Mouse (Mus musculus): ENCODE measurements around the gene 2210016F16Rik. TPM values are rescaled to one million over a fixed set of nuclear protein-coding genes. Genes with fewer than 3 reads are reported as not detected.

2210016F16Rik gene
- polyA plus RNA-seq (2012; fragmentation: generic; extraction: Trizol): under 1 TPM; 0.01 to 0.17 TPM

GRCm38 (mm10) chr13:58384779-58385546 lies at the start of gene 2210016F16Rik:
Gene 2210016F16Rik, minus strand, starts transcription at chr13:58385225.

GRCm38 (mm10) chr13:58403243-58403642 lies 18.2 kb upstream of the 2210016F16Rik start, which contains the start of gene Hnrnpk:
Gene Hnrnpk, minus strand, starts transcription at chr13:58403343.

GRCm38 (mm10) chr13:58402003-58402743 lies 17.1 kb upstream of the 2210016F16Rik start, which contains the start of gene Rmi1:
Gene Rmi1, plus strand, starts transcription at chr13:58402248.

GRCm38 (mm10) chr13:58358629-58359303 lies 26.3 kb downstream of the 2210016F16Rik start, which contains the start of gene Kif27:
Gene Kif27, minus strand, starts transcription at chr13:58359122.

Other genes starting within 250 kb of the 2210016F16Rik start
- 10 to 100 TPM; 36.5 to 40.7 TPM for gene Idnk, start 227.6 kb downstream of the 2210016F16Rik start, polyA plus RNA-seq (2012; fragmentation: generic; extraction: Trizol)
- gene Ubqln1, start 169.6 kb downstream of the 2210016F16Rik start, polyA plus RNA-seq (2012; fragmentation: generic; extraction: Trizol): 10 to 100 TPM; 11.7 to 38.7 TPM
- gene Gkap1, start 109.5 kb downstream of the 2210016F16Rik start, polyA plus RNA-seq (2012; fragmentation: generic; extraction: Trizol): 10 to 100 TPM in 1 of 2 experiments, 1 to 10 TPM in 1; 4.9 to 34.0 TPM
- under 1 TPM in 1 of 2 experiments, not detected in 1; 0.01 TPM for gene Kif27, start 26.1 kb downstream of the 2210016F16Rik start, polyA plus RNA-seq (2012; fragmentation: generic; extraction: Trizol)
- gene Rmi1, start 17.0 kb upstream of the 2210016F16Rik start, polyA plus RNA-seq (2012; fragmentation: generic; extraction: Trizol): 1 to 10 TPM in 1 of 2 experiments, under 1 TPM in 1; 0.75 to 6.8 TPM
- 100 to 1,000 TPM; 111 to 275 TPM for gene Hnrnpk, start 18.1 kb upstream of the 2210016F16Rik start, polyA plus RNA-seq (2012; fragmentation: generic; extraction: Trizol)
- under 1 TPM; 0.01 TPM for gene Slc28a3, start 225.7 kb upstream of the 2210016F16Rik start, polyA plus RNA-seq (2012; fragmentation: generic; extraction: Trizol)

Measured in C3H10T1/2 (cell line).